Mouse (Mus musculus) naive thymus-derived CD4-positive, alpha-beta T cell, adult 5 months (primary cell): ENCODE measurements around the gene B3galnt2. TPM values are rescaled to one million over a fixed set of nuclear protein-coding genes. Genes with fewer than 3 reads are reported as not detected.

Source experiments
- polyA plus RNA-seq: library from polyadenylated mRNA; unstranded; fragments of 100-300 nt; shearing (Covaris generic); gene quantifications from one replicate; pipeline ENCODE4 v1.2.1, GENCODE M21; 2017

Gene B3galnt2
- 32.0 TPM for polyA plus RNA-seq

GRCm38 (mm10) chr13:13953874-13954832 lies at the start of gene B3galnt2:
Gene B3galnt2 (plus strand): TSS chr13:13954469.

DNA sequence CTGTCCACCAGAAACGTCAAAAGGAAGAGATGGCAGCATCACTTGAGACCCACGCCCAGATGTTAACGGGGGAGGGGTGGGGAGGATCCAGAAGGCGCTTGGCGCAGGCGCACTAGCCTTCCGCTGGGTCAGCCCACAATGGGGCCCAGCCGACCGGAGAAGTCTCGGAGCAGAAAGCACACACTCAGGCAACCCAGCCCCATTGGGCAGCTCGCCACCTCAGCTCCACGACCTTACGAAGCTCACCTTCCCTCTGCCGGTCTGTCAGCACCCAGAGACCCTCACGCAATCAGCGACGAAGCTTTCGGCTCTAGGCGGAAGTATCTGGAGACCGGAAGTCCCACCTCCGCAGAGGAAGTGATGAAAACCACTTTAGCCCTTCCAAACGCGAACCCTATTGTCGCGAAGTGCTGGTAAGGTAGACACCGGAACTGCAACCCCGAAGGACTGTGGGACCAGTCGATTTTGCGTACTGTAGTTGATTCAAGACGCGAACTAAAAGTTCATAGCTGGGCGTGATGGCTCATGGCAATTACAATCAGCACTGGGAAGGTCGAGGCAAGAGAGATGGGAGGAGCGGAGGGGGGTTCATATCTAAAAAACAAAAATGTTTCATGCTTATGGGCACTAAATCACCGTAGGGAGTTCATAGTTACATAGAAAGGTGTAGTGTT lies 85.2 kb downstream of the B3galnt2 start, which contains the start of gene Tbce:
TSS of gene Tbce (minus strand) at position 347 of the 674 bp plus-strand sequence.

Other genes starting within 250 kb of the B3galnt2 start
- gene Gng4, start 170.4 kb upstream of the B3galnt2 start, polyA plus RNA-seq, result not detected
- 93.7 TPM for gene Tbce, start 85.2 kb downstream of the B3galnt2 start, polyA plus RNA-seq
- 217 TPM for gene Arid4b, start 108.8 kb downstream of the B3galnt2 start, polyA plus RNA-seq
- 126 TPM for gene Ggps1, start 109.0 kb downstream of the B3galnt2 start, polyA plus RNA-seq